Mouse (Mus musculus): Measurements from ENCODE around the gene Foxn3. TPM values are rescaled to one million over a fixed set of nuclear protein-coding genes. Genes with fewer than 3 reads are reported as not detected.
A peak's percentile ranks its signal among the peaks of the same experiment; 100 is the strongest.

Foxn3 gene
- total and polyA plus RNA-seq, 2 experiments, result 21.1 to 27.3 TPM

DNA sequence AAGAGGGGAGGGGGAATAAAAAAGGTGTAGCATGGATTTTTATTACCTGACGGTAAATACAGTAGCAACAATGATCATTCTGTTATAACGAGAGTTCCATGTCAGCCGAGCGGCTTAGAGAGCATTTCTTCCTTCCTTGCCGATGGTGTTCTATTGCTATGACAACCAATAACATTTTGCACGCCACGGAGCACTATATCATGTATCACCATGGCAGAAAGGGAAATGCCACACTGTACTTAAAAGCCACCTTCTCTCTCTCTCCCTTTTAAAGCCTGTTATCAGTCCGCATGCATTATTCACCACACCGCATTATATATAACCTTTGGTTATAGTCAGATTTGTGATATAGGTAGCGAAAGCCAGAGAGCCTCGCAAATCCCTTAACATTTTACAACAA, 323.6 kb downstream of the Foxn3 start:
- no peak overlapping the region for H3K27ac ChIP-seq (replicated peaks; ENCODE audit: insufficient read depth, low read depth, low read length)
- no peaks in the 10 kb centered on the region for H3K27me3 ChIP-seq (ENCODE audit: control insufficient read depth, insufficient read depth, low read length)
- peaks cover 28% of the 10 kb centered on the region for H3K79me2 ChIP-seq (ENCODE audit: control insufficient read depth, insufficient read depth, low read length)
- H3K4me3 ChIP-seq (ENCODE audit: insufficient read depth, low read depth, low read length), result no peak overlapping the region
- H3K9ac ChIP-seq (ENCODE audit: low read depth, low read length), result no peak overlapping the region
- 90% methylated on average over 11 of the region's 11 CpGs for WGBS
- H3K4me1 ChIP-seq (ENCODE audit: control insufficient read depth, insufficient read depth, low read length), result peaks cover 6% of the 10 kb centered on the region
- TF ChIP-seq CTCF (IDR thresholded peaks at IDR 0.05; ENCODE audit: low read depth, low read length) (no peak), POLR2A (IDR thresholded peaks at IDR 0.05; ENCODE audit: extremely low read depth, insufficient read depth, low read length) (no peak)
- no peak for DNase-seq (ENCODE audit: extremely low read depth, low read depth, low spot score)
- H3K36me3 ChIP-seq (ENCODE audit: control insufficient read depth, insufficient read depth, low read length), result no peaks in the 10 kb centered on the region

- TF ChIP-seq CTCF (IDR thresholded peaks at IDR 0.05; ENCODE audit: low read depth, low read length), result no peak
- no peak for TF ChIP-seq POLR2A (IDR thresholded peaks at IDR 0.05; ENCODE audit: extremely low read depth, insufficient read depth, low read length)
- no peaks in the 10 kb centered on the region for H3K27me3 ChIP-seq (ENCODE audit: control insufficient read depth, insufficient read depth, low read length)
- H3K27ac ChIP-seq (replicated peaks; ENCODE audit: insufficient read depth, low read depth, low read length), result no peak overlapping the region
- H3K36me3 ChIP-seq (ENCODE audit: control insufficient read depth, insufficient read depth, low read length), result no peaks in the 10 kb centered on the region
- peaks cover 20% of the 10 kb centered on the region for H3K4me1 ChIP-seq (ENCODE audit: control insufficient read depth, insufficient read depth, low read length)
- WGBS, result 96% methylated on average over 9 of the region's 9 CpGs
- H3K9ac ChIP-seq (ENCODE audit: low read depth, low read length), result no peak overlapping the region
- H3K4me3 ChIP-seq (ENCODE audit: insufficient read depth, low read depth, low read length), result no peak overlapping the region
- no peak for DNase-seq (ENCODE audit: extremely low read depth, low read depth, low spot score)
- H3K79me2 ChIP-seq (ENCODE audit: control insufficient read depth, insufficient read depth, low read length), result peaks cover 16% of the 10 kb centered on the region; the same call in 1 of the 2 replicates
Measured at GRCm38 (mm10) chr12:99237497-99237896, 325.9 kb downstream of the Foxn3 start.

- no peaks in the 10 kb centered on the region for H3K27me3 ChIP-seq (ENCODE audit: control insufficient read depth, insufficient read depth, low read length)
- H3K4me1 ChIP-seq (ENCODE audit: control insufficient read depth, insufficient read depth, low read length), result peaks cover 39% of the 10 kb centered on the region
- peaks cover 19% of the 10 kb centered on the region for H3K79me2 ChIP-seq (ENCODE audit: control insufficient read depth, insufficient read depth, low read length)
- no peak overlapping the region for H3K9ac ChIP-seq (ENCODE audit: low read depth, low read length)
- WGBS, result 20% methylated on average over 6 of the region's 6 CpGs
- H3K36me3 ChIP-seq (ENCODE audit: control insufficient read depth, insufficient read depth, low read length), result no peaks in the 10 kb centered on the region
- H3K4me3 ChIP-seq (ENCODE audit: insufficient read depth, low read depth, low read length), result no peak overlapping the region
- TF ChIP-seq CTCF (IDR thresholded peaks at IDR 0.05; ENCODE audit: low read depth, low read length) (no peak), POLR2A (IDR thresholded peaks at IDR 0.05; ENCODE audit: extremely low read depth, insufficient read depth, low read length) (no peak)
- H3K27ac ChIP-seq (replicated peaks; ENCODE audit: insufficient read depth, low read depth, low read length), result peak overlapping the region; percentile 87
- DNase-seq (ENCODE audit: extremely low read depth, low read depth, low spot score), result peak; percentile 99
Measured at GRCm38 (mm10) chr12:99234346-99234745, 329.0 kb downstream of the Foxn3 start.

DNA sequence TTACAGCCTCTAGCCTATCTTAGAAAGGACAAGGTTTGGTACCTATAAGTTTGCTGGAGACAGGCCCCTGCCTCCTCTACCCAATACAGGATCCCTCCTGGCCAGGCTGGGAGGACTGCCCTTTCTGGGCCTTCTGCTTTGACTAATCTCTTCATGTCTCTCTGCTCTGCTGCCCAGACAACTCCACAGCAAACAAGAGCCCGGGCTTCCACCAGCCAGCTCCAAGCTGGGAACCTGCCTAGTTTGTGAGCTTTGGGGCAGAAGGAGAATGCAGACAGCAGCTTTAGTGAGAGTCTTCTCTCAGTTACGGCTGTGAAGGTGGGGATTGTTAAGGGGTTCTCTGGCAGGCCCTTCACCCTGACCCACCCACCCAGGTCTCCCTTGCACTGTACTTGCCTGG, 330.0 kb downstream of the Foxn3 start:
- DNase-seq (ENCODE audit: extremely low read depth, low read depth, low spot score), result peak; percentile 56
- WGBS, result 32% methylated on average over 2 of the region's 2 CpGs
- TF ChIP-seq POLR2A (IDR thresholded peaks at IDR 0.05; ENCODE audit: extremely low read depth, insufficient read depth, low read length) (no peak), CTCF (IDR thresholded peaks at IDR 0.05; ENCODE audit: low read depth, low read length) (no peak)
- Histone ChIP-seq H3K9ac (ENCODE audit: low read depth, low read length) (peak overlapping the region; percentile 47), H3K4me1 (ENCODE audit: control insufficient read depth, insufficient read depth, low read length) (peaks cover 41% of the 10 kb centered on the region), H3K36me3 (ENCODE audit: control insufficient read depth, insufficient read depth, low read length) (no peaks in the 10 kb centered on the region), H3K79me2 (ENCODE audit: control insufficient read depth, insufficient read depth, low read length) (peaks cover 11% of the 10 kb centered on the region), H3K4me3 (ENCODE audit: insufficient read depth, low read depth, low read length) (no peak overlapping the region), H3K27me3 (ENCODE audit: control insufficient read depth, insufficient read depth, low read length) (no peaks in the 10 kb centered on the region), H3K27ac (replicated peaks; ENCODE audit: insufficient read depth, low read depth, low read length) (peak overlapping the region; percentile 73)

DNA sequence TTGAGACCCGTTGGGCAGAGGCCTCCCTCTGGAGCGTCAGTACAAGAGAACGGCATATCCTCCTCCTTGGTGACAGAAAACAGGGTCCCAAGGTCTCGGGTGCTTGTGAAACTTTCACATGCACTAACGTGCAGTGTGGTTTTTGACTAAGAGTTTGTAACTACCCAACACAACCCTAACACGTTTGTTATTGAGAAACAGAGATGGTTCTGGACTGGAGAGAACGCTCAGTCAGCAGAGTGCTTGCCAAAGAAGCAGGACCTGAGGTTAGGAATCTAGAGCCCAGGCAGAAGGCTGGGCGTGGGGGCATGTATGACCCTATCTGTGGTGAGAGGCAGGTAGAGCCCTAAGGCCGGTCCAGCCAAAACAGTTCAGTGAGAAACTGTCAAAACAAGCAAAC, 330.9 kb downstream of the Foxn3 start:
- no peaks in the 10 kb centered on the region for H3K27me3 ChIP-seq (ENCODE audit: control insufficient read depth, insufficient read depth, low read length)
- peaks cover 11% of the 10 kb centered on the region for H3K79me2 ChIP-seq (ENCODE audit: control insufficient read depth, insufficient read depth, low read length)
- peak; percentile 88 for DNase-seq (ENCODE audit: extremely low read depth, low read depth, low spot score)
- WGBS, result 23% methylated on average over 9 of the region's 9 CpGs
- H3K9ac ChIP-seq (ENCODE audit: low read depth, low read length), result no peak overlapping the region
- peak overlapping the region; percentile 67 for H3K27ac ChIP-seq (replicated peaks; ENCODE audit: insufficient read depth, low read depth, low read length)
- H3K4me1 ChIP-seq (ENCODE audit: control insufficient read depth, insufficient read depth, low read length), result peaks cover 45% of the 10 kb centered on the region
- no peaks in the 10 kb centered on the region for H3K36me3 ChIP-seq (ENCODE audit: control insufficient read depth, insufficient read depth, low read length)
- TF ChIP-seq CTCF (IDR thresholded peaks at IDR 0.05; ENCODE audit: low read depth, low read length), result no peak
- TF ChIP-seq POLR2A (IDR thresholded peaks at IDR 0.05; ENCODE audit: extremely low read depth, insufficient read depth, low read length), result no peak
- H3K4me3 ChIP-seq (ENCODE audit: insufficient read depth, low read depth, low read length), result no peak overlapping the region

- Histone ChIP-seq H3K27ac (replicated peaks; ENCODE audit: insufficient read depth, low read depth, low read length) (0 out of 2 replicates have a peak overlapping the region, but pooled peaks have one; percentile 6), H3K9ac (ENCODE audit: low read depth, low read length) (no peak overlapping the region), H3K36me3 (ENCODE audit: control insufficient read depth, insufficient read depth, low read length) (no peaks in the 10 kb centered on the region), H3K27me3 (ENCODE audit: control insufficient read depth, insufficient read depth, low read length) (no peaks in the 10 kb centered on the region), H3K4me3 (ENCODE audit: insufficient read depth, low read depth, low read length) (no peak overlapping the region), H3K79me2 (ENCODE audit: control insufficient read depth, insufficient read depth, low read length) (peaks cover 17% of the 10 kb centered on the region), H3K4me1 (ENCODE audit: control insufficient read depth, insufficient read depth, low read length) (peaks cover 48% of the 10 kb centered on the region)
- TF ChIP-seq CTCF (IDR thresholded peaks at IDR 0.05; ENCODE audit: low read depth, low read length) (no peak), POLR2A (IDR thresholded peaks at IDR 0.05; ENCODE audit: extremely low read depth, insufficient read depth, low read length) (no peak)
- DNase-seq (ENCODE audit: extremely low read depth, low read depth, low spot score), result no peak
- 60% methylated on average over 6 of the region's 6 CpGs for WGBS
Measured at GRCm38 (mm10) chr12:99231321-99231720, 332.1 kb downstream of the Foxn3 start.

All from liver, adult 2 months (tissue).